Mouse (Mus musculus) midbrain, postnatal 0 days (tissue): Measurements from ENCODE around the gene Meis1. TPM values are rescaled to one million over a fixed set of nuclear protein-coding genes. Genes with fewer than 3 reads are reported as not detected.

ENCODE experiments used
- ATAC-seq: fragments of 200-750 bp; cut with Nextera tagmentation; 2 replicates; pipeline ENCODE4 v1.8.0; 2017; ENCODE audit warnings: moderate number of reproducible peaks, mild to moderate bottlenecking, moderate TSS enrichment, moderate library complexity; ENCODE audit not compliant: low FRiP score
- DNase-seq: peaks from one replicate; pipeline ENCODE4 v3.0.0-alpha.2; 2015; ENCODE audit warnings: low spot score
- H3K27ac ChIP-seq: fragments of 300-500 bp; sonication (generic); 2 replicates; pipeline ENCODE4 v1.5.1; 2014; ENCODE audit warnings: low read depth, mild to moderate bottlenecking, low read length, mixed read lengths
- H3K27me3 ChIP-seq: fragments of 300-500 bp; sonication (generic); 2 replicates; pipeline ENCODE4 v1.6.1; 2014; ENCODE audit warnings: low read length, control low read depth, mixed read lengths; ENCODE audit not compliant: insufficient read depth
- H3K36me3 ChIP-seq: fragments of 300-500 bp; sonication (generic); 2 replicates; pipeline ENCODE4 v1.6.1; 2014; ENCODE audit warnings: low read length, control low read depth, mixed read lengths; ENCODE audit not compliant: insufficient read depth
- H3K4me1 ChIP-seq: fragments of 300-500 bp; sonication (generic); 2 replicates; pipeline ENCODE4 v1.6.1; 2014; ENCODE audit warnings: mild to moderate bottlenecking, control low read depth, antibody characterized with exemption, low read length, mixed read lengths; ENCODE audit not compliant: insufficient read depth
- H3K4me2 ChIP-seq: fragments of 300-500 bp; sonication (generic); 2 replicates; pipeline ENCODE4 v1.6.1; 2014; ENCODE audit warnings: low read depth, mild to moderate bottlenecking, low read length, mixed read lengths; ENCODE audit not compliant: poor library complexity, severe bottlenecking
- H3K4me3 ChIP-seq: fragments of 300-500 bp; sonication (generic); 2 replicates; pipeline ENCODE4 v1.5.1; 2014; ENCODE audit warnings: low read depth, mild to moderate bottlenecking, low read length, moderate library complexity
- H3K9ac ChIP-seq: fragments of 300-500 bp; sonication (generic); replicated peaks from 2 replicates; pipeline ENCODE4 v1.6.1; 2014; ENCODE audit warnings: mild to moderate bottlenecking, low read length, moderate library complexity, mixed read lengths; ENCODE audit not compliant: poor library complexity, severe bottlenecking
- H3K9me3 ChIP-seq: fragments of 300-500 bp; sonication (generic); 2 replicates; pipeline ENCODE4 v1.6.1; 2016; ENCODE audit warnings: low read length, control low read depth
- CTCF ChIP-seq: IDR thresholded peaks from 2 replicates; pipeline ENCODE4 v1.5.1; 2016; ENCODE audit warnings: antibody characterized with exemption, mild to moderate bottlenecking
- WGBS: fragments of 180-500 bp; shearing (Covaris S2); extraction: QIAGEN DNeasy Blood & Tissue Kit; methylation state at CpG from one replicate; pipeline ENCODE4 v1.1.7; 2014; 5-methylcytosine and 5-hydroxymethylcytosine counted together
- polyA plus RNA-seq: library from polyadenylated mRNA; unstranded; fragments of >200 nt; fragmentation: Nextera tagmentation; extraction: Ambion mirVana; gene quantifications from 2 replicates; pipeline ENCODE4 v1.2.1, GENCODE M21; 2015
- total RNA-seq: library from RNA; depleted of rRNA; stranded (reverse); fragments of >200 nt; gene quantifications from 2 replicates; pipeline ENCODE4 v1.2.3, GENCODE M21; 2014

The Meis1 gene
- total and polyA plus RNA-seq, 2 experiments from 2014 or later = 16.1 to 40.1 TPM

DNA sequence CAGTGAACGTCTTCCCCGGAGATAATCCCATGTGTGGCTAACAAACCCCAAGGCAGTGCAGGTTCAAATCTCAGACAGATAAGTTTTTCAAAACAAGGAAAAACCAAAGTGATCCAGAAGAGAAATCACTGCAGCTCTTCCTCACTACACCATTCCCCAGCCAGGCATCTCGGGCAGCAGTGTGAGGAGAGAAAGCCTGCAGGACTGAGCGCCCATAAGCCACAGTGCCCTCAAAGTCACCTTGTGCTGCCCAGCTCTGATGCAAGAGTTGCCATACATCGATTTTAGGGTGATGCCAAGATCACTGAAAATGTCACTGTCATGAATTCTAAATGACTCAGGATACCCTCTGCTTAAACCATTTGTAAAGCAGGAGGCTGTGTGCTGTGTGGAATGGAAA is 15.7 kb downstream of the Meis1 start:
- WGBS = 42% methylated on average over 5 of the region's 5 CpGs
- Histone ChIP-seq H3K9me3 (no peaks in the 10 kb centered on the region), H3K4me3 (no peak overlapping the region), H3K36me3 (no peaks in the 10 kb centered on the region), H3K27me3 (no peaks in the 10 kb centered on the region), H3K27ac (no peak overlapping the region), H3K4me2 (no peak overlapping the region), H3K4me1 (no peaks in the 10 kb centered on the region), H3K9ac (no peak overlapping the region)
- ATAC-seq (no peak), DNase-seq (no peak)
- TF ChIP-seq CTCF = no peak

DNA sequence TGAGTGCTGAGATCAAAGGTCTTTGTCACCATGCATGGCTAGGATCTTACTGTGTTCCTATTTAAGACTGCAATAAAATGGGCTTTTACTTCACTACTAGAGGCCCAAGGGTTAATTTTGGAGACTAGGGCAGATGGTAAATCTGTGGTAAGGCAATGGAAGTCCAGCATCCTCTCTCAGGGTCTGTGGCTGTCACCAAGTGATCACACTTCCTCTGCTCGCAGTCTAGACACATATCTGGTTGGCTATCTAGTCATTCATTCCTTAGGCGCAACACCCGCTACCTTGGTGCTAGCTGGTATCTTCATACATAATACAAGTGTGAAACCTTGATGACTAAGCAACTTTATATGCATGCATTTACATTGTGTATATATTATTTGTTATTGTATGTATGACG is 22.0 kb downstream of the Meis1 start:
- Histone ChIP-seq H3K36me3 (no peaks in the 10 kb centered on the region), H3K4me3 (no peak overlapping the region), H3K9me3 (no peaks in the 10 kb centered on the region), H3K4me1 (no peaks in the 10 kb centered on the region), H3K9ac (no peak overlapping the region), H3K27ac (no peak overlapping the region), H3K27me3 (no peaks in the 10 kb centered on the region), H3K4me2 (no peak overlapping the region)
- no peak for DNase-seq
- WGBS = 96% methylated on average over 4 of the region's 4 CpGs
- TF ChIP-seq CTCF = no peak
- no peak for ATAC-seq

DNA sequence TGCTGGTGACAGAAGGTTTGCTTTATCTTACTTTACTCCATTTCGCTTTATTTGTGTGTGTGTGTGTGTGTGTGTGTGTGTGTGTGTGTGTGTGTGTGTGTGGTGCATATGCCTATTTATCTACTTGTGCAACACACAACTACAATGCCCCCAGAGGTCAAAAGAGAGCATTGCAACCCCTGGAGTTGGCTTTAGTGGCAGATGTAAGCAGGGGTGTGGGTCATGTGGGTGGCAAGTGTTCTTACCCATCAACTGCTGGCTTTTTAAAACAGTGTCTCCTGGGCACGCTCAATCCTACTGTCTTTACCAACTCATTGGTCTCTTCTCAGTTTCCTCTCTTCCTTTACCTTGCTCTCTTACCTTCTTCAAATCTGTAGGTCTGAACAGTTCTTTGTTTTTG is 22.5 kb downstream of the Meis1 start:
- no peak for ATAC-seq
- no peaks in the 10 kb centered on the region for H3K36me3 ChIP-seq
- WGBS = 100% methylated on average over 2 of the region's 2 CpGs

DNA sequence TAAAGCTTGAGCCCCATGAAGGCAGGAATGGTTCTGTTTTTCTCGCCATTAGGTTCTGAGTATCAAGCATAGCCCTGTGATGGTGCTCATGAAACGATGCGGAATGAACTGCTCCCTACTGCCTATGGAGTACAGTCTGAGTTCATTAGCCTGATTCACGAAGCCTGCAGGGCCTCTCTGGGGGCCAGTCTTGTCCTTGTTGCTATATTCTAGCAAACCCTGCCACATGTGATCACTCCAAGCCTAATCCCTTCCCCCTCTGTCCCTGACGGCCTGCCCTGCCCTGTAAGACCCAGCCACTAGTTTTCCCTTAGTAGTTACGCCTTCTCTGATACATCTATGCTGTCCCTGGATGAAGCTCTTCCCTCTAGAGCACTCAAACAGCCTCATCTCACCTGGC is 26.0 kb downstream of the Meis1 start:
- Histone ChIP-seq H3K4me3 (no peak overlapping the region), H3K9me3 (no peaks in the 10 kb centered on the region), H3K9ac (no peak overlapping the region), H3K27me3 (no peaks in the 10 kb centered on the region), H3K27ac (no peak overlapping the region), H3K4me2 (no peak overlapping the region), H3K36me3 (no peaks in the 10 kb centered on the region), H3K4me1 (peaks cover 10% of the 10 kb centered on the region)
- TF ChIP-seq CTCF = no peak
- DNase-seq = no peak
- WGBS = 58% methylated on average over 6 of the region's 6 CpGs
- ATAC-seq = no peak

More for the DNA sequence above, 22.5 kb downstream of the Meis1 start:
- Histone ChIP-seq H3K9ac (no peak overlapping the region), H3K4me3 (no peak overlapping the region), H3K4me2 (no peak overlapping the region), H3K9me3 (no peaks in the 10 kb centered on the region), H3K27me3 (no peaks in the 10 kb centered on the region), H3K27ac (no peak overlapping the region), H3K4me1 (no peaks in the 10 kb centered on the region)
- no peak for DNase-seq
- TF ChIP-seq CTCF = no peak

DNA sequence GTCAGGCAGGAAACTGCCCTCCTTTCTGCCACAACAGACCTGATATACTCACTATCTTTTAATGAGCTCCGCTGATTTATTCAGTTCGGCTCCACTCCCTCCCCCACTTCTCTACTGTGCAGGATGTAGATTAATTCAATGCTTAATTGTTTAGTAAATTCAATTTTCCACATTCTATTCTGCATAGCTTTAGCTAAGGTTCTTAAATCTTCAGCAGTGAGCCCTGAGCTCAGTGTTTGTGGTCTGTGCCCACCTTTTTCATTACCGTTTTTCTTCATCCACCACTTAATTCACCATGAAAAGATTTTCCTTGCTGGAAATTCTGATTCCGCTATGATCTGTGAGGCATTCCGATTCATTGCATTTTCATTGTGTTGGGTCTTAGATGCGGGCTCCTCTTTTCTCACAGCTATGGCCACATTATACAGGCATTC is 28.5 kb downstream of the Meis1 start:
- Histone ChIP-seq H3K4me2 (0 out of 2 replicates have a peak overlapping the region, but pooled peaks have one; percentile 12), H3K36me3 (no peaks in the 10 kb centered on the region), H3K4me3 (no peak overlapping the region), H3K27ac (0 out of 2 replicates have a peak overlapping the region, but pooled peaks have one; percentile 43), H3K27me3 (no peaks in the 10 kb centered on the region), H3K4me1 (peaks cover 10% of the 10 kb centered on the region), H3K9me3 (no peaks in the 10 kb centered on the region), H3K9ac (no peak overlapping the region)
- peak; percentile 42; the same call in 1 of the 2 replicates for ATAC-seq
- 20% methylated on average over 6 of the region's 6 CpGs for WGBS
- DNase-seq = no peak
- no peak for TF ChIP-seq CTCF

DNA sequence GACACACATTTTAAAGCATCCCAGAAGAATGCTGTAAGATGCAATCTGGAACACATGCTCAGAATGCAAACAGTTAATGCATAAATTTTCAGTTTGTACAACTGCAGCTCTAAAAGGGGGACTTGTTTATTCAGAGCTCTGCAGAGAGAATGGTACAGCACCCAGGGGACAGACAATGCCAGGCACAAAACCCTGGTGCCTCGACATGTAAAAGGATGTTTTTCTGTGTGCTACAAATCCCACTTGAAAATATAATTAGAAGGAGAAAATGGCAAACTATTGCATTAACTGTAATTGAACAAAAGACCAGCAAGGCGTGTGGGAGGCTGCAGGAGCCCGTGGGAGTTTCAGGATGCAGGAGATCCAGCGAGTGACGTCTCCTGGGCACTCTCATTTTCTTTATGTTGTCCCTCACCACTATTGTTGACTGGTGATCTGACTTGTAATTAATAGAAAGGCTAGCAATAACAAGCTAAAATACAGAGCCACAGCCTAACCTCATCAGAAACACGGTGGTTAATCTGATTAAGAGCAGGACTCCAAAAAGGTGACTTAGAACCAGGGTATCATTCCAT is 29.0 kb downstream of the Meis1 start:
- WGBS = 15% methylated on average over 6 of the region's 6 CpGs
- no peaks in the 10 kb centered on the region for H3K36me3 ChIP-seq
- 0 out of 2 replicates have a peak overlapping the region, but pooled peaks have one; percentile 12 for H3K4me2 ChIP-seq
- no peak overlapping the region for H3K9ac ChIP-seq
- H3K9me3 ChIP-seq = no peaks in the 10 kb centered on the region
- no peak for TF ChIP-seq CTCF
- H3K27me3 ChIP-seq = no peaks in the 10 kb centered on the region
- H3K4me1 ChIP-seq = peaks cover 10% of the 10 kb centered on the region
- no peak overlapping the region for H3K4me3 ChIP-seq
- DNase-seq = no peak
- no peak overlapping the region for H3K27ac ChIP-seq
- ATAC-seq = peak; percentile 22; the same call in 1 of the 2 replicates
